9 mouse cellular contexts compared by ENCODE assay signal in genomic region chr5:28209549-28210431, GRCm38 (mm10). TPM values are rescaled to one million over a fixed set of nuclear protein-coding genes. Genes with fewer than 3 reads are reported as not detected.
DNase-seq lines count a peak whose midpoint lies in the region; ATAC-seq and TF ChIP-seq lines count a peak whose summit lies in the region.
"Had no signal": no experiment of that assay in that cellular context is flagged by ENCODE, and none has a peak within 500 bp of the region (broad histone marks: within the 10 kb centered on the region; RNA-seq: fewer than 3 reads in every experiment).

No protein-coding gene starts in this region.

- no peaks in the 10 kb centered on the region for H3K36me3 ChIP-seq in heart, embryonic 11.5 days (ENCODE audit: control insufficient read depth, insufficient read depth, low read length)
- H3K36me3 ChIP-seq in heart, adult 2 months (ENCODE audit: control insufficient read depth, insufficient read depth, low read length): no peaks in the 10 kb centered on the region
- H3K36me3 ChIP-seq in hindbrain, embryonic 13.5 days: no peaks in the 10 kb centered on the region
- H3K36me3 ChIP-seq in limb, embryonic 15.5 days: no peaks in the 10 kb centered on the region

- WGBS in heart, embryonic 11.5 days (ENCODE audit: insufficient replicate concordance): under 1% methylated on average over 76 of the region's 80 CpGs
- WGBS in heart, adult 2 months: under 1% methylated on average over 79 of the region's 80 CpGs
- under 1% methylated on average over 80 of the region's 80 CpGs for WGBS in hindbrain, embryonic 13.5 days
- under 1% methylated on average over 80 of the region's 80 CpGs for WGBS in limb, embryonic 15.5 days

- H3K4me3 ChIP-seq in heart, embryonic 11.5 days (ENCODE audit: low read depth, low read length): peak overlapping the region; percentile 40
- no peak overlapping the region for H3K4me3 ChIP-seq in heart, adult 2 months
- peak overlapping the region; percentile 48 for H3K4me3 ChIP-seq in hindbrain, embryonic 13.5 days
- peak overlapping the region; percentile 28 for H3K4me3 ChIP-seq in limb, embryonic 15.5 days

- no peaks in the 10 kb centered on the region for H3K79me2 ChIP-seq in heart, adult 2 months (replicated peaks; ENCODE audit: control insufficient read depth, insufficient read depth, low read length)

- no peaks in the 10 kb centered on the region for H3K9me3 ChIP-seq in heart, embryonic 11.5 days (replicated peaks; ENCODE audit: control insufficient read depth, low read length)
- H3K9me3 ChIP-seq in hindbrain, embryonic 13.5 days: no peaks in the 10 kb centered on the region
- no peaks in the 10 kb centered on the region for H3K9me3 ChIP-seq in limb, embryonic 15.5 days

- DNase-seq in heart, adult 2 months: no peak
- DNase-seq in cerebellum, postnatal 14 days: peak; percentile 83 to 88
- peak; percentile 23 for DNase-seq in retina, postnatal 7 days (ENCODE audit: low read depth, low spot score)
- no peak for DNase-seq in adrenal gland, postnatal 36 days

- no peak for ATAC-seq in heart, embryonic 11.5 days (replicated peaks; ENCODE audit: insufficient number of reproducible peaks, low FRiP score, low TSS enrichment)
- ATAC-seq in hindbrain, embryonic 13.5 days (ENCODE audit: low FRiP score): peak; percentile 77
- ATAC-seq in limb, embryonic 15.5 days (ENCODE audit: insufficient number of reproducible peaks, low FRiP score, low TSS enrichment, low read depth): no peak
- ATAC-seq in CD4-positive, CD25-positive, alpha-beta regulatory T cell, adult 4 months: no peak

- intact Hi-C loops in heart, adult 2 months (cut with DNase I): no loop called here

- H3K9ac ChIP-seq in heart, embryonic 11.5 days (ENCODE audit: low read depth, low read length): no peak overlapping the region
- no peak overlapping the region for H3K9ac ChIP-seq in heart, adult 2 months (ENCODE audit: low read depth, low read length)
- peak overlapping the region; percentile 73 for H3K9ac ChIP-seq in hindbrain, embryonic 13.5 days
- no peak overlapping the region for H3K9ac ChIP-seq in limb, embryonic 15.5 days

- no peak overlapping the region for H3K27ac ChIP-seq in heart, embryonic 11.5 days (ENCODE audit: low read depth, low read length)
- no peak overlapping the region for H3K27ac ChIP-seq in heart, adult 2 months
- H3K27ac ChIP-seq in hindbrain, embryonic 13.5 days: peak overlapping the region; percentile 77
- H3K27ac ChIP-seq in limb, embryonic 15.5 days: no peak overlapping the region

- H3K4me2 ChIP-seq in heart, embryonic 11.5 days: peak overlapping the region; percentile 72
- H3K4me2 ChIP-seq in hindbrain, embryonic 13.5 days: peak overlapping the region; percentile 72
- peak overlapping the region; percentile 51 for H3K4me2 ChIP-seq in limb, embryonic 15.5 days

- H3K27me3 ChIP-seq in heart, embryonic 11.5 days (ENCODE audit: control insufficient read depth, insufficient read depth, low read length): peaks cover 81% of the 10 kb centered on the region
- H3K27me3 ChIP-seq in heart, adult 2 months (ENCODE audit: control insufficient read depth, insufficient read depth, low read length): peaks cover 20% of the 10 kb centered on the region
- peaks cover 88% of the 10 kb centered on the region for H3K27me3 ChIP-seq in hindbrain, embryonic 13.5 days
- H3K27me3 ChIP-seq in limb, embryonic 15.5 days: peaks cover 86% of the 10 kb centered on the region

- H3K4me1 ChIP-seq in heart, embryonic 11.5 days (ENCODE audit: control insufficient read depth, insufficient read depth, low read length): peaks cover 3% of the 10 kb centered on the region
- no peaks in the 10 kb centered on the region for H3K4me1 ChIP-seq in heart, adult 2 months (ENCODE audit: control insufficient read depth, insufficient read depth, low read length)
- peaks cover 24% of the 10 kb centered on the region for H3K4me1 ChIP-seq in hindbrain, embryonic 13.5 days (replicated peaks)
- H3K4me1 ChIP-seq in limb, embryonic 15.5 days: peaks cover 9% of the 10 kb centered on the region

- no peak for TF ChIP-seq EP300 in heart, adult 2 months (IDR thresholded peaks at IDR 0.05; ENCODE audit: insufficient read depth, low read depth, low read length)

- TF ChIP-seq POLR2A in heart, adult 2 months (IDR thresholded peaks at IDR 0.05; ENCODE audit: insufficient read depth, low read depth, low read length): no peak

- no peak for TF ChIP-seq CTCF in heart, adult 2 months (IDR thresholded peaks at IDR 0.05)

RNA-seq across cellular contexts. Expression of gene Cnpy1, which starts 35.8 kb away (rescaled TPM):
- not detected in 2 replicates for polyA plus RNA-seq in heart, embryonic 11.5 days (2014; fragmentation: Nextera tagmentation; extraction: Ambion mirVana)
- total RNA-seq in heart, adult 2 months (2021): not detected
- polyA plus RNA-seq in heart, adult 2 months (2012; rRNA removed): not detected in 2 replicates
- 33.9 and 42.8 TPM in 2 replicates for polyA plus RNA-seq in hindbrain, embryonic 13.5 days (2015; fragmentation: Nextera tagmentation; extraction: Ambion mirVana)
- polyA plus RNA-seq in limb, embryonic 15.5 days (2015; fragmentation: Nextera tagmentation; extraction: Ambion mirVana): not detected in 2 replicates
- not detected for total RNA-seq in adrenal gland, postnatal 36 days (2021)
- polyA plus RNA-seq in CD4-positive, CD25-positive, alpha-beta regulatory T cell, adult 4 months (2017; shearing (Covaris generic)): not detected
- polyA plus RNA-seq: C2C12 had no signal

RNA-seq across cellular contexts. Expression of gene En2, which starts 44.3 kb away (rescaled TPM):
- not detected in 2 replicates for polyA plus RNA-seq in heart, embryonic 11.5 days (2014; fragmentation: Nextera tagmentation; extraction: Ambion mirVana)
- under 1 TPM in 1 of 2 experiments, not detected in 1; 0.05 TPM for total RNA-seq in heart, adult 2 months (2021)
- not detected in 2 replicates for polyA plus RNA-seq in heart, adult 2 months (2012; rRNA removed)
- polyA plus RNA-seq in hindbrain, embryonic 13.5 days (2015; fragmentation: Nextera tagmentation; extraction: Ambion mirVana): 0.58 and 0.71 TPM in 2 replicates
- not detected in 2 replicates for polyA plus RNA-seq in limb, embryonic 15.5 days (2015; fragmentation: Nextera tagmentation; extraction: Ambion mirVana)
- total RNA-seq in adrenal gland, postnatal 36 days (2021): under 1 TPM; 0.07 to 0.16 TPM
- not detected for polyA plus RNA-seq in CD4-positive, CD25-positive, alpha-beta regulatory T cell, adult 4 months (2017; shearing (Covaris generic))
- polyA plus RNA-seq: C2C12 had no signal

Comparison
In these comparisons a context has a peak if more than half of its experiments do, and no peak if none do; other contexts are left out.
1. DNase-seq: peak in cerebellum, postnatal 14 days (2 of 2) and retina, postnatal 7 days (single experiment); none in heart, adult 2 months (0 of 2) and adrenal gland, postnatal 36 days (0 of 2).
2. RNA of gene Cnpy1, which starts 35.8 kb away (polyA plus RNA-seq): 33.9 to 42.8 TPM in hindbrain, embryonic 13.5 days; not detected in heart, embryonic 11.5 days, not detected in limb, embryonic 15.5 days, not detected in heart, adult 2 months and not detected in CD4-positive, CD25-positive, alpha-beta regulatory T cell, adult 4 months; every median in the first group is over 10 times any median in the second.
3. Peak in every context shown above with its lines, with median percentiles within 50 percentile points of each other: H3K4me2 ChIP-seq.